Mouse (Mus musculus) forebrain, embryonic 11.5 days (tissue): ENCODE data around the gene Pxdn. TPM values are rescaled to one million over a fixed set of nuclear protein-coding genes. Genes with fewer than 3 reads are reported as not detected.

ENCODE experiments used
- ATAC-seq: fragments of 200-750 bp; cut with Nextera tagmentation; replicated peaks from 2 replicates; pipeline ENCODE4 v1.8.0; 2017; ENCODE audit warnings: moderate TSS enrichment; ENCODE audit not compliant: low FRiP score
- DNase-seq: peaks from one replicate; pipeline ENCODE4 v3.0.0-alpha.2; 2017; ENCODE audit warnings: low spot score
- H3K27ac ChIP-seq: fragments of 300-500 bp; sonication (generic); 2 replicates; pipeline ENCODE4 v1.5.1; 2014; ENCODE audit warnings: low read depth, low read length
- H3K27me3 ChIP-seq: fragments of 300-500 bp; sonication (generic); 2 replicates; pipeline ENCODE4 v1.6.1; 2014; ENCODE audit warnings: mild to moderate bottlenecking, low read length, mixed read lengths; ENCODE audit not compliant: control insufficient read depth, insufficient read depth
- H3K36me3 ChIP-seq: fragments of 300-500 bp; sonication (generic); 2 replicates; pipeline ENCODE4 v1.6.1; 2014; ENCODE audit warnings: mild to moderate bottlenecking, low read length, moderate library complexity, mixed read lengths; ENCODE audit not compliant: control insufficient read depth, insufficient read depth
- H3K4me1 ChIP-seq: fragments of 300-500 bp; sonication (generic); replicated peaks from 2 replicates; pipeline ENCODE4 v1.6.1; 2014; ENCODE audit warnings: low read length, mixed read lengths; ENCODE audit not compliant: control insufficient read depth, insufficient read depth
- H3K4me2 ChIP-seq: fragments of 300-500 bp; sonication (generic); 2 replicates; pipeline ENCODE4 v1.6.1; 2014; ENCODE audit warnings: low read depth, mild to moderate bottlenecking, low read length, moderate library complexity, mixed read lengths; ENCODE audit not compliant: severe bottlenecking
- H3K4me3 ChIP-seq: fragments of 300-500 bp; sonication (generic); 2 replicates; pipeline ENCODE4 v1.5.1; 2014; ENCODE audit warnings: low read depth, low read length
- H3K9ac ChIP-seq: fragments of 300-500 bp; sonication (generic); 2 replicates; pipeline ENCODE4 v1.6.1; 2014; ENCODE audit warnings: low read length
- H3K9me3 ChIP-seq: fragments of 300-500 bp; sonication (generic); 2 replicates; pipeline ENCODE4 v1.6.1; 2016; ENCODE audit warnings: low read length, mixed read lengths; ENCODE audit not compliant: control insufficient read depth
- WGBS: fragments of 180-500 bp; shearing (Covaris S2); extraction: QIAGEN DNeasy Blood & Tissue Kit; methylation state at CpG from one replicate; pipeline ENCODE4 v1.1.7; 2014; 5-methylcytosine and 5-hydroxymethylcytosine counted together
- polyA plus RNA-seq: library from polyadenylated mRNA; unstranded; fragments of >200 nt; fragmentation: Nextera tagmentation; extraction: Ambion mirVana; gene quantifications from 2 replicates; pipeline ENCODE4 v1.2.1, GENCODE M21; 2014

Gene Pxdn
- polyA plus RNA-seq, 1 experiment from 2014 or later = 73.7 TPM

DNA sequence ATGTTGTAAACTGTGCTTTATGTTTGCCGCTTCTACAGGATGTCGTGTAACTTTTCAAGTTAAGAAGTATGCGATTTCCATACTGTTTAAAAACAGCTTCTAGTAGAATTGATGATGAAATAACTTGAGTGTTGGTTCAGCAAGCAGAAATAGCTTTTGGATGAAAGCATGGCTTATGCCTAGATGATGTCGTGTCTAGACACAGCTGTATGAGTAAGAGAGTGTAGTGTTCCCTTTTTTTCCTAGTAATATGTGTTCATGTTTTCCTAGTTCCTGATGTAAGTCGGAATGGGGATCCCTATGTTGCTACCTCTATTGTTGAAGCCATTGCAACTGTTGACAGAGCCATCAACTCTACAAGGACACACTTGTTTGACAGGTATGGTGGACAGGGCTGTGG is 61.5 kb downstream of the Pxdn start:
- H3K27ac ChIP-seq = no peak overlapping the region
- no peaks in the 10 kb centered on the region for H3K27me3 ChIP-seq
- H3K9ac ChIP-seq = no peak overlapping the region
- H3K9me3 ChIP-seq = no peaks in the 10 kb centered on the region
- ATAC-seq = no peak
- H3K4me2 ChIP-seq = no peak overlapping the region
- WGBS = 87% methylated on average over 5 of the region's 5 CpGs
- H3K4me1 ChIP-seq = no peaks in the 10 kb centered on the region
- DNase-seq = no peak
- H3K4me3 ChIP-seq = no peak overlapping the region
- H3K36me3 ChIP-seq = peaks cover 32% of the 10 kb centered on the region

DNA sequence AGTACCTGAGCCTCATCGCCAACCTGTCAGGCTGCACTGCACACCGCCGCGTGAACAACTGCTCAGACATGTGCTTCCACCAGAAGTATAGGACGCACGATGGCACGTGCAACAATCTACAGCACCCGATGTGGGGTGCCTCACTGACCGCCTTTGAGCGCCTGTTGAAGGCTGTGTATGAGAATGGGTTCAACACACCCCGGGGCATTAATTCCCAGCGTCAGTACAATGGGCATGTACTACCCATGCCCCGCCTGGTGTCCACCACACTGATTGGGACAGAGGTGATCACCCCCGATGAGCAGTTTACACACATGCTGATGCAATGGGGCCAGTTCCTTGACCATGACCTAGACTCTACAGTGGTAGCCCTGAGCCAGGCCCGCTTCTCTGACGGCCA is 64.5 kb downstream of the Pxdn start:
- H3K36me3 ChIP-seq = peaks cover 25% of the 10 kb centered on the region
- DNase-seq (no peak), ATAC-seq (no peak)
- no peaks in the 10 kb centered on the region for H3K4me1 ChIP-seq
- no peaks in the 10 kb centered on the region for H3K9me3 ChIP-seq
- H3K4me2 ChIP-seq = no peak overlapping the region
- H3K4me3 ChIP-seq = no peak overlapping the region
- no peak overlapping the region for H3K9ac ChIP-seq
- no peaks in the 10 kb centered on the region for H3K27me3 ChIP-seq
- 97% methylated on average over 16 of the region's 16 CpGs for WGBS
- no peak overlapping the region for H3K27ac ChIP-seq

DNA sequence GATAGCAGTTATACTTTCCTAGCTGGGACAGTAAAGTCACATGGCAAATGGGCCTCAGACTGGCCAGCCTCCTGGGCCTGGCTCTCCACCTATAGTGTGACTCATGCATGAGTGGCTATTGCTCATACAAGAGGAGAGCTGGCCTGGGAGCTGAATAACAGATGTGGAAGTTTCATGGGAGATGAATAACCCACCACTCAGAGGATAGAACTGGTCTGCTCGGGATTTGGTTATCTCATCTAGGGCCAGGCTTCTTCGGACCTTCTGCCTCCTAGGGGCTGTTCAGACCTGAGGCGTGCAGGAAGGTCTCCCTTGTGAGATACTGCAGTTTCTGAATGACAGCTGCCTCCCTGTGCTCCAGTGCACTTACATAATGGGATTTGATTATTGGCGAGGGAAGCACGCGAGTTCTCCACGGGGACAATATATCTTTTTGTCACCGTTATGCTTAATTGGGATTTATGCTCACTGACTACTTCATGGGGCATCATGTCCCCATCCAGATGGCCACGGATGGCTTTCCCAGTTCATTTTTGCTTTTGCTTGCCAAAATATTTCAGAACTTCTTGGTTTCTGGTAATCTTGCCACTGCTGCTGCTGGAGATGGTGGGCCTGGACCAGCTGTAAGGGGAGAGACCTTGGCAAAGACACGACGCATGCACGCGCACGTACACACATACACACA is 66.4 kb downstream of the Pxdn start:
- peaks cover 25% of the 10 kb centered on the region for H3K36me3 ChIP-seq

DNA sequence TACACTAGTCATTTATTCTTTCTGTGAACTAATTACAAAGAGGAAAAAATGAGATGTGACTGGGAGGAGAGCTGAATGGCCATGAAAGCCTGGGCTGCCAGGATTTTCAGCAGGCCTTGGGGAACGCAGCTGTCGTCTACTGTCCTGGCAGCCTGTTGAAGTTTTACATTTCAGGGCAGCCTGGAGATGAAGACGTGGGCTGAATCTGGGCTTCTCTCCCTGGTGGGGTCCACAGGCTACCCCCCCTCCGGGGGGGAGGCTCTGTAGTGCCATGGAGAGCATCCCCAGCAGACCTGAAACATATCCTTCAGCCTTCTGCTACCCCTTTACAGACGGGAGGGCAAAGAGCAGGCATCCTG is 66.9 kb downstream of the Pxdn start:
- DNase-seq = no peak
- WGBS = 87% methylated on average over 5 of the region's 5 CpGs
- no peak overlapping the region for H3K4me2 ChIP-seq
- H3K4me3 ChIP-seq = no peak overlapping the region
- no peaks in the 10 kb centered on the region for H3K9me3 ChIP-seq
- no peaks in the 10 kb centered on the region for H3K27me3 ChIP-seq
- no peaks in the 10 kb centered on the region for H3K4me1 ChIP-seq
- peak overlapping the region; percentile 7; the same call in 1 of the 2 replicates for H3K27ac ChIP-seq
- no peak overlapping the region for H3K9ac ChIP-seq
- peaks cover 27% of the 10 kb centered on the region for H3K36me3 ChIP-seq
- ATAC-seq = no peak

More for the DNA sequence above, 66.4 kb downstream of the Pxdn start:
- 71% methylated on average over 14 of the region's 14 CpGs for WGBS
- no peaks in the 10 kb centered on the region for H3K9me3 ChIP-seq
- H3K4me2 ChIP-seq = no peak overlapping the region
- DNase-seq (no peak), ATAC-seq (no peak)
- no peaks in the 10 kb centered on the region for H3K4me1 ChIP-seq
- H3K9ac ChIP-seq = no peak overlapping the region
- H3K27ac ChIP-seq = 0 out of 2 replicates have a peak overlapping the region, but pooled peaks have one; percentile 7
- H3K4me3 ChIP-seq = no peak overlapping the region
- H3K27me3 ChIP-seq = no peaks in the 10 kb centered on the region

DNA sequence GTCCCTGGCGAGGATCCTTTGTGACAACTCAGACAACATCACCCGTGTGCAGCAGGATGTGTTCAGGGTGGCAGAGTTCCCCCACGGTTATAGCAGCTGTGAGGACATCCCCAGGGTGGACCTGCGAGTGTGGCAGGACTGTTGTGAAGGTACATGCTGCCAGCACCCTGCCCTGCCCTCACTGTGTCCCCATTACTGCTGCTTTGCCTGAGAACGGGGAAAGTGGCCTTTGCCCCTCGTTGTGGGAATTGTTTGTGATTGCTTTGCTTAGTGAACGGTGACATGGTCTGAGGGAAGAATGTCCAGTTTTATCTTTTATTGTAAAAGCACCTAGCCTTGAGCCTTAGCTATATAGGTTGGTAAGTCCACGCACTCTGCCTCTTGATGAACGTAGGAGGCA is 69.2 kb downstream of the Pxdn start:
- 89% methylated on average over 9 of the region's 9 CpGs for WGBS
- no peaks in the 10 kb centered on the region for H3K27me3 ChIP-seq
- H3K4me3 ChIP-seq = no peak overlapping the region
- DNase-seq = no peak
- H3K4me2 ChIP-seq = no peak overlapping the region
- H3K36me3 ChIP-seq = peaks cover 21% of the 10 kb centered on the region
- ATAC-seq = no peak
- no peaks in the 10 kb centered on the region for H3K9me3 ChIP-seq
- no peaks in the 10 kb centered on the region for H3K4me1 ChIP-seq
- H3K9ac ChIP-seq = no peak overlapping the region
- no peak overlapping the region for H3K27ac ChIP-seq

GRCm38 (mm10) chr12:30008741-30009140 is 71.3 kb downstream of the Pxdn start:
- WGBS = 87% methylated on average over 5 of the region's 5 CpGs
- Histone ChIP-seq H3K27me3 (no peaks in the 10 kb centered on the region), H3K9me3 (no peaks in the 10 kb centered on the region), H3K4me1 (no peaks in the 10 kb centered on the region), H3K9ac (no peak overlapping the region), H3K27ac (no peak overlapping the region), H3K4me3 (no peak overlapping the region), H3K36me3 (peaks cover 10% of the 10 kb centered on the region), H3K4me2 (no peak overlapping the region)
- no peak for ATAC-seq
- DNase-seq = no peak

DNA sequence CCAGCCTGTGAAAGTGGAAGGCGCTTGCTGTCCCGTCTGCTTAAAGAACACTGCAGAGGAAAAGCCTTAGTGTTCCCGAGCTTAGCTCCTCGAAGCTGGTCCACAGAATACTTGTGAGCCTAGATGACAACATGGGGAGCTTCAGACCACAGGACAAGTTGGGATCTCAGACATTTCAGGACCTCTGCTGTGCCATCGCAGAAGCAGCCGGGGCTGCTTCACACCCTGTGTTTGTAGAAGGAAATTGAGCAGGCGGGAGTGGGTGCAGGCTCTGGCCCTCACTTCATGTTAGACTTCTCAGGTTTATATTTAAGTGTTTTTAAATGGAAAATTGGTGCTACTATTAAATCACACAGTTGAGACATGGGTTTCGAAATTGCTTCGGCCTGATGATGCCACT is 78.1 kb downstream of the Pxdn start:
- Histone ChIP-seq H3K36me3 (peaks cover 7% of the 10 kb centered on the region), H3K4me1 (no peaks in the 10 kb centered on the region), H3K27ac (no peak overlapping the region), H3K4me3 (no peak overlapping the region), H3K9ac (no peak overlapping the region), H3K4me2 (no peak overlapping the region), H3K27me3 (no peaks in the 10 kb centered on the region), H3K9me3 (no peaks in the 10 kb centered on the region)
- no peak for DNase-seq
- 92% methylated on average over 9 of the region's 9 CpGs for WGBS
- ATAC-seq = no peak

DNA sequence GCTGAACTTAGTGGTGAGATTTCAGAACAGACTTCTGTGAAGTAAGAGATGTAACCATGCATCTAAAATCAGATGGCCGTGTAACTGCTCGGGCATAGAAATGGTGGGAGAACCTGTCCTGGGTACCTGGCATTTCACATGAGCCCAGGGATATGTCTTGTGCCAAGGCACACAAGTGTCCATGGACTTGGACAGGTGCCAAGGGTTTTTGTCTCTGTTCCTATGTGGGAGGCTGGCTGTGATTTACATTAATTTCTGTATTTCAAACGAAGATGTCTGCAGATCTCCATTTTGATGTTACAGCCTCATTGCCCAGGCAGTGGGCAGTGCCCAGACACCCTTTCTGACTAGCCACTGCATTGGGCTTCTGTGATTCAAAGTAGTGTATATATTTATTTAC is 79.7 kb downstream of the Pxdn start:
- Histone ChIP-seq H3K9me3 (no peaks in the 10 kb centered on the region), H3K4me2 (no peak overlapping the region), H3K27ac (no peak overlapping the region), H3K9ac (no peak overlapping the region), H3K27me3 (no peaks in the 10 kb centered on the region), H3K36me3 (peaks cover 2% of the 10 kb centered on the region), H3K4me3 (no peak overlapping the region), H3K4me1 (no peaks in the 10 kb centered on the region)
- DNase-seq = no peak
- no peak for ATAC-seq
- 91% methylated on average over 3 of the region's 3 CpGs for WGBS

DNA sequence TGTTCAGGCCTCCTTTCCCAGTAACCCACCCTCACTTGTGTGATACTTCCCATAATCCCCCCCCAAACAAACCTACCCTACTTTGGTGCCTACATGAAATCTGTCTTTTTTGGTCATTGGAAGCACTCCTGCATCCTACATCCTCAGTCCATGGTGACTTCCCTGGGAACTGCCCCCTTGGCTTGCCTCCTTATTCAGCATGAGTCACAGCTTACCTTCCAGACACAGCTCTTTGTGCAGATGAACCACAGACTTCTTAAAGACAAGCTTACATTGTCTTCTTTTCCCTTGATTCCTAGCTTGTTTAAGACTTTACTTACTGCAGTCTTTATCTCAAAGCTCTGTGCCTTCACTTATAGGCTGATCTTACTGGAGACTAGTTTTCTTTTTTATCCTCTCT is 83.0 kb downstream of the Pxdn start:
- H3K4me1 ChIP-seq = no peaks in the 10 kb centered on the region
- H3K4me3 ChIP-seq = no peak overlapping the region
- H3K4me2 ChIP-seq = no peak overlapping the region
- no peak overlapping the region for H3K27ac ChIP-seq
- no peaks in the 10 kb centered on the region for H3K27me3 ChIP-seq
- H3K9me3 ChIP-seq = no peaks in the 10 kb centered on the region
- ATAC-seq (no peak), DNase-seq (no peak)
- no peaks in the 10 kb centered on the region; the same call in 1 of the 2 replicates for H3K36me3 ChIP-seq
- no peak overlapping the region for H3K9ac ChIP-seq
